11 mouse cellular contexts compared by ENCODE assay signal in genomic region chr8:126755669-126756068, GRCm38 (mm10).
DNase-seq lines count a peak whose midpoint lies in the region; ATAC-seq lines count a peak whose summit lies in the region.
"Had no signal": no experiment of that assay in that cellular context is flagged by ENCODE, and none has a peak within 500 bp of the region (broad histone marks: within the 10 kb centered on the region; RNA-seq: fewer than 3 reads in every experiment).

No protein-coding gene starts in this region.

- peak; percentile 56 for ATAC-seq in common myeloid progenitor, adult 5-6 weeks (replicated peaks; ENCODE audit: low read depth, poor library complexity, severe bottlenecking)
- ATAC-seq in megakaryocyte-erythroid progenitor cell, adult 5-6 weeks (replicated peaks; ENCODE audit: low FRiP score, low TSS enrichment, poor library complexity, severe bottlenecking): no peak
- ATAC-seq: CD4-positive, CD25-positive, alpha-beta regulatory T cell, adult 4 months; Patski had no signal

- DNase-seq in layer of hippocampus, adult 9-11 months: peak; percentile 74
- DNase-seq in layer of hippocampus, postnatal 10 days (ENCODE audit: low spot score in 2 of 2): no peak
- peak; percentile 76 to 79 for DNase-seq in B cell, adult 2 months
- DNase-seq in spleen, adult 12 weeks (ENCODE audit: low spot score): peak; percentile 15
- no peak for DNase-seq in cerebellum, postnatal 14 days
- DNase-seq in heart, postnatal 4 days: no peak
- DNase-seq: heart, postnatal 14 days had no signal

Comparison
In these comparisons a context has a peak if more than half of its experiments do, and no peak if none do; other contexts are left out.
1. DNase-seq: peak in layer of hippocampus, adult 9-11 months (single experiment), B cell, adult 2 months (2 of 2) and spleen, adult 12 weeks (single experiment); none in layer of hippocampus, postnatal 10 days (0 of 2), cerebellum, postnatal 14 days (0 of 2) and heart, postnatal 4 days (single experiment).